Comparison of ENCODE assay signal across 24 mouse cellular contexts in the genomic region with DNA sequence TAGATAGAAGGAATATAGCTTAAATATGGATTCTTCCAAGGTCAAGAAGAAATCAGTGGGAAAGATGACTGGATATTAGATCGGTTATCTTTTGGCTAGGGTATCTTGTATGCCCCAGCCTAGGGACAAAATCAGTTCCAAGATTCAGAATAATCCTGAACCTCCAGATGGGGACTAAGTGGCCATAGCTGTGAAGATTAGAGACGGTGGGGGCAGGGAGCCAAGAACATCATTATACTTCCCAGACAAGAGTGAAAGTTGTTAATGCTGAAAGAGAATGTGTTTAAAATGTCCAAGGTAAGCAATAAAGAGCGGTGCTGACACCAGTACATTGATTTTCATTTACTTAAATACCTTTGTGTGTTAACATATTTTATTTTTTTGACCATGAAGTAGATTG.
DNase-seq lines count a peak whose midpoint lies in the region; ATAC-seq and TF ChIP-seq lines count a peak whose summit lies in the region.
"Had no signal": no experiment of that assay in that cellular context is flagged by ENCODE, and none has a peak within 500 bp of the region (broad histone marks: within the 10 kb centered on the region; RNA-seq: fewer than 3 reads in every experiment).

No protein-coding gene starts in this region.

- H3K9ac ChIP-seq in hindbrain, postnatal 0 days (replicated peaks; ENCODE audit: low read length) = no peak overlapping the region
- H3K9ac ChIP-seq in hindbrain, embryonic 11.5 days (ENCODE audit: low read depth, low read length) = no peak overlapping the region
- H3K9ac ChIP-seq: embryonic facial prominence, embryonic 12.5 days; forebrain, embryonic 13.5 days; forebrain, embryonic 15.5 days; forebrain, postnatal 0 days had no signal

- H3K4me2 ChIP-seq in hindbrain, postnatal 0 days (ENCODE audit: low read depth, low read length) = no peak overlapping the region
- no peak overlapping the region for H3K4me2 ChIP-seq in hindbrain, embryonic 11.5 days (replicated peaks; ENCODE audit: low read depth, low read length)
- H3K4me2 ChIP-seq: embryonic facial prominence, embryonic 12.5 days; forebrain, embryonic 13.5 days; forebrain, embryonic 15.5 days had no signal

- peak; percentile 44; the same call in 1 of the 2 replicates for ATAC-seq in hindbrain, postnatal 0 days
- no peak for ATAC-seq in hindbrain, embryonic 11.5 days (ENCODE audit: low FRiP score)
- ATAC-seq: activated CD4-positive, CD25-positive, alpha-beta regulatory T cell, adult 4 months; CD4-positive, CD25-positive, alpha-beta regulatory T cell, adult 4 months; forebrain, embryonic 13.5 days; forebrain, embryonic 15.5 days; forebrain, postnatal 0 days; Patski had no signal

- no peaks in the 10 kb centered on the region for H3K36me3 ChIP-seq in hindbrain, postnatal 0 days (ENCODE audit: insufficient read depth, low read length)
- H3K36me3 ChIP-seq in hindbrain, embryonic 11.5 days (ENCODE audit: control insufficient read depth, insufficient read depth, low read length) = no peaks in the 10 kb centered on the region
- H3K36me3 ChIP-seq: embryonic facial prominence, embryonic 10.5 days; embryonic facial prominence, embryonic 12.5 days; forebrain, embryonic 15.5 days; G1E had no signal

- no peak overlapping the region for H3K27ac ChIP-seq in cerebellum, adult 2 months (ENCODE audit: insufficient read depth, low read length)
- no peak overlapping the region for H3K27ac ChIP-seq in hindbrain, postnatal 0 days
- H3K27ac ChIP-seq in hindbrain, embryonic 11.5 days (ENCODE audit: low read depth, low read length) = no peak overlapping the region
- H3K27ac ChIP-seq: embryonic facial prominence, embryonic 10.5 days; embryonic facial prominence, embryonic 12.5 days; forebrain, embryonic 13.5 days; forebrain, embryonic 15.5 days had no signal

- H3K9me3 ChIP-seq in hindbrain, postnatal 0 days (ENCODE audit: low read length) = no peaks in the 10 kb centered on the region
- no peaks in the 10 kb centered on the region for H3K9me3 ChIP-seq in hindbrain, embryonic 11.5 days (ENCODE audit: control insufficient read depth, low read length)
- H3K9me3 ChIP-seq: embryonic facial prominence, embryonic 10.5 days; embryonic facial prominence, embryonic 12.5 days; forebrain, embryonic 13.5 days; forebrain, embryonic 15.5 days; G1E had no signal

- intact Hi-C loops in left cerebral cortex, postnatal 4 days (cut with DNase I) = no loop called here

- TF ChIP-seq CTCF in cerebellum, adult 2 months (IDR thresholded peaks at IDR 0.05; ENCODE audit: borderline replicate concordance, insufficient read depth, low read depth, low read length) = no peak
- no peak for TF ChIP-seq CTCF in hindbrain, postnatal 0 days (IDR thresholded peaks at IDR 0.05; ENCODE audit: low read depth)
- TF ChIP-seq CTCF in brain, embryonic 14.5 days (IDR thresholded peaks at IDR 0.05; ENCODE audit: borderline replicate concordance, extremely low read depth, insufficient read depth, insufficient read length) = no peak

- peak; percentile 83 to 85 for DNase-seq in cerebellum, postnatal 10 days
- no peak for DNase-seq in cerebellum, adult 2 months
- DNase-seq in hindbrain, postnatal 0 days (ENCODE audit: low spot score) = peak; percentile 59
- DNase-seq in hindbrain, embryonic 11.5 days (ENCODE audit: low spot score) = no peak
- DNase-seq in left cerebral cortex, postnatal 4 days = peak; percentile 70
- no peak for DNase-seq in left cerebral cortex, adult 9 months (ENCODE audit: low spot score in 2 of 2)
- peak; percentile 26 for DNase-seq in brain, embryonic 14.5 days (ENCODE audit: low read depth)
- DNase-seq: adrenal gland, adult 8-10 months; adrenal gland, postnatal 14 days; adrenal gland, postnatal 36 days; B cell, adult 2 months; cerebellum, adult 11 months; cerebellum, adult 18-20 months; cerebellum, adult 9-10 months; forebrain, postnatal 0 days had no signal

- no peak for TF ChIP-seq POLR2A in cerebellum, adult 2 months (IDR thresholded peaks at IDR 0.05; ENCODE audit: borderline replicate concordance, insufficient read depth, low read length)
- TF ChIP-seq POLR2A in brain, embryonic 14.5 days (IDR thresholded peaks at IDR 0.05; ENCODE audit: borderline replicate concordance, extremely low read depth, insufficient read depth, insufficient read length, poor library complexity, severe bottlenecking) = no peak

- H3K4me1 ChIP-seq in cerebellum, adult 2 months (ENCODE audit: control insufficient read depth, insufficient read depth, low read length) = peaks cover 8% of the 10 kb centered on the region; the same call in 1 of the 2 replicates
- no peaks in the 10 kb centered on the region for H3K4me1 ChIP-seq in hindbrain, postnatal 0 days (ENCODE audit: insufficient read depth, low read length)
- no peaks in the 10 kb centered on the region for H3K4me1 ChIP-seq in hindbrain, embryonic 11.5 days (replicated peaks; ENCODE audit: control insufficient read depth, insufficient read depth, low read length)

- no peak overlapping the region for H3K4me3 ChIP-seq in cerebellum, adult 2 months (replicated peaks; ENCODE audit: insufficient read depth, low read depth, low read length)
- no peak overlapping the region for H3K4me3 ChIP-seq in hindbrain, postnatal 0 days (ENCODE audit: low read length)
- no peak overlapping the region for H3K4me3 ChIP-seq in hindbrain, embryonic 11.5 days (ENCODE audit: low read depth, low read length)
- H3K4me3 ChIP-seq: embryonic facial prominence, embryonic 10.5 days; embryonic facial prominence, embryonic 12.5 days; forebrain, embryonic 13.5 days; forebrain, embryonic 15.5 days had no signal

- no peaks in the 10 kb centered on the region for H3K27me3 ChIP-seq in cerebellum, adult 2 months (ENCODE audit: control insufficient read depth, insufficient read depth, low read length)
- no peaks in the 10 kb centered on the region for H3K27me3 ChIP-seq in hindbrain, postnatal 0 days (ENCODE audit: insufficient read depth, low read length)
- H3K27me3 ChIP-seq in hindbrain, embryonic 11.5 days (ENCODE audit: control insufficient read depth, insufficient read depth, low read length) = no peaks in the 10 kb centered on the region
- H3K27me3 ChIP-seq: CH12.LX; embryonic facial prominence, embryonic 12.5 days; forebrain, embryonic 13.5 days; forebrain, embryonic 15.5 days; Patski had no signal

- WGBS in cerebellum, adult 2 months = 62% methylated on average over 3 of the region's 3 CpGs
- 70% methylated on average over 3 of the region's 3 CpGs for WGBS in hindbrain, postnatal 0 days
- 90% methylated on average over 3 of the region's 3 CpGs for WGBS in hindbrain, embryonic 11.5 days

Comparison
In these comparisons a context has a peak if more than half of its experiments do, and no peak if none do; other contexts are left out.
1. DNase-seq: peak in cerebellum, postnatal 10 days (2 of 2), hindbrain, postnatal 0 days (single experiment), left cerebral cortex, postnatal 4 days (single experiment) and brain, embryonic 14.5 days (single experiment); none in cerebellum, adult 2 months (0 of 2), hindbrain, embryonic 11.5 days (single experiment) and left cerebral cortex, adult 9 months (0 of 2).